Mouse (Mus musculus) cerebellum, postnatal 36 days (tissue): Measurements from ENCODE around the gene Mogs.

ENCODE experiments used
- DNase-seq, 2 experiments: peaks; one replicate each; pipeline ENCODE4 v3.0.0; 2021 to 2022; ENCODE audit warnings: mixed read lengths in 2 of 2

Gene Mogs

DNA sequence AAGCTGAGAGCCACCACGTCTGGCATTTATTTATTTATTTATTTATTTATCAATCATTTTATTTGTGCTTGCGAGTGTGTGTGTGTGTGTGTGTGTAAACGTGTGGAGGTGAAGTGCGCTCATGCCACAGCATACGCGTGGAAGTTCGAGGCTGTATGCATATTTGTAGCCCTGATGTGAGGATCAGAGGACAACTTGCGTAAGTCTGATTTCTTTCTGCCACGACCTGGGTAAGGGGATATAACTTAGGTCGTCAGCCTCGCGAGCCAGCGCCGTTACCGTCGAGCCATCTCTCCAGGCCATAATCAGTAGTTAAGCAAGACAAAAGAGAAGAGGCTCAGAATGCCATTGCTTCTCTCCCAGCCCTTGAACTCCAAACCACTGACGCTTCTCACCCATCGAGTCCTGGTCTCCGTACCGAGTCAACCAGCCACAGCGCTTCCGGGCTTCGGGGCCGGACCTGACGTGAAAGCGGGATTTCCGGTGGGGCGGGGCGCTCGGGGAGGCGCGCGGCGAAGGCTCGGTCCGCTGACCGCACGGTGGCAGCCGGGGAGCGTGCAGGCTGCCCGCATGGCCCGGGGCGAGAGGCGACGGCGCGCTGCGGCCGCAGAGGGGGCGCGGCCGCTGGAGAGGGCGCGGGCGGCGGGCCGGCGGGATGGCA, at the start of gene Mogs:
Gene Mogs (plus strand): TSS at position 486 of the 661 bp plus-strand sequence.
- DNase-seq = peak; percentile 88 to 94

DNA sequence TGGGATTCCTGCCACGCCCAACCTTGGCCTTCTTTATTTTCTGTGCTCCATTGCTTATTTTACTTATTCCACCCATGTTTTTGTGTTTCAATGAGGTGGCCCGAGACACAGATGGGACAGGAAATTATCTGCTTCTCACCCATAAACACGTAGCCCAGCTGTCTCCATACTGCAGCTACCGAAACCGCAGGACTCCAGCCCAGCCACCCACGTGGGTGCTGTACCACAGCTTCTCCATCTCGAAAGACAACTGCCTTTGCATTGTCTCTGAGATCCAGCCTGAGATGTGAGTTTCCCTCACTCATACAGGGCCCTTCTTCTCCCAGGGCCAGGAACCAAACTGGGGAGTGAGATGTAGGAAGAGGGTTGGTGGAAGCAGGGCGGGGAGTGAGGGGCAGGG, 49.3 kb upstream of the Mogs start:
- DNase-seq = no peak

DNA sequence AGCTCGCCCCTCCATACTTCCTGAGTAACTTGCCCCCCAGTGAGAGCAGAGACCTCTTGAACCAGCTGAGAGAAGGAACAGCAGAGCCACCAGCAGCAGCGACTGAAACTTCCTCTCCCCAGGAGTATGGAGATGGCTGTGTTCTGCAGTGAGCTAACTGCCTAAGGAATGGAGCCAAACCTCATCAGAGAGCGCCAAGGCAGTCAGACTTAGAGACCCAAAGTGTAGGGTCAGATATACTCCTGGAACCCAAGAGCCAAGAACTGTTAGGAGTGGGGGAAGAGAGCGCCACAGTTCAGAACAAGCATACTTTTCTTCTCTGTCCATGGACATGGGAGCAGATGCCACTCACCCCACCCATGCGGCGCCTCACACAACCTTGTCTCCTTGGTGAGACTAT, 48.9 kb upstream of the Mogs start:
- no peak for DNase-seq

DNA sequence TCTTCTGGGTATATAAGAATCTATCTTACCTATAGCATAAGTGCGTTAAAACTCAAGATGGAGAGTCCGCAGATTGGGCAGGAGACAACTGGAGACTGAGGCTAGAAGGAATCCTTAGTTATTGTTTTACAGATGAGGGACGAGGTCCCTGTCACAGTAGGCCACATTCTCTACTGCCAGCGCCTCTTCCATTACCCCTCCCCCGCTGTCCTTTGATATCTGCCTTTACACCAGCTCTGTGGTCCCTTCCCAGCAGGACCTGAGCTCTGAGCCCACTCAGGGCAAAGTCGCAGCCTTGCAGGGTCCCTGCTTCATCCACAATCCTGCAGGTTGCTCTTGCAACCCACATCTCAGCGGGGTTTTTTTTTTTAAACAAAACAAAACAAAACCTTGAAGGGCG, 47.1 kb upstream of the Mogs start:
- no peak for DNase-seq

DNA sequence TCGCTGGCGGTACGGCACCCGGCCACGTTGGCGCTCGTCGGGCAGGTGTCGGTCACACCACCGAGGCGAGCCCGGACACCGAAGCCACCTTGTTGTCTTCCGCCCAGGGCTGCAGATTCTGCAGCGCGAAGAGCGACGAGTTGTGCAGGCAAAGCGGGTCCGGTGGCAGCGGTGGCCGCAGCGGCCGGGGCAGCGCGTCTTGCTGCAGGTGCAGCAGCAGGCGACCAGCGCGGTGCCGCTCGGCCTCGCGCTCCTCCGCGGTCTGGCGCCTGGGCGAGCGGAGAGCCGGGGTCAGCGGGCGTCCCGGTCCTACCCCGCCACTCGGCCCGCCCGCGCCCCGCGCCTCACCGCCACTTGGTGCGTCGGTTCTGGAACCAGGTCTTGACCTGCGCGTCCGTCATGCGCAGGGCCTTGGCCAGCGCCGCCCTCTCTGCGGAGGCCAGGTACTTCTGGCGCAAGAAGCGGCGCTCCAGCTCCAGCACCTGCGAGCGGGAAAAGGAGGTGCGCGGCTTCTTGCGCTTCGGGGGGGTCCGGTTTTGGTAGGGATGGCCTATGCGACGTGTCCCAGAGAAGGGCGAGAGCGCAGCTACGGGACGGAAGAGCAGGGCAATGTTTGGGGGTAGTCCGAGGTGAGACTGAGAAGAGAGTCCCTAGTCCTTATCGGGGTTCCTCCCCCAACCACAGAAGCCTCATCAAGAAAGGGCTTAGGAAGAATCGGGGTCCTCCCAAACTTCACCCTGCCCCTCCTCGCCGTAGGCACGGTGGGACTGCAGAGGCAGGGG, 46.4 kb upstream of the Mogs start:
- DNase-seq = no peak

DNA sequence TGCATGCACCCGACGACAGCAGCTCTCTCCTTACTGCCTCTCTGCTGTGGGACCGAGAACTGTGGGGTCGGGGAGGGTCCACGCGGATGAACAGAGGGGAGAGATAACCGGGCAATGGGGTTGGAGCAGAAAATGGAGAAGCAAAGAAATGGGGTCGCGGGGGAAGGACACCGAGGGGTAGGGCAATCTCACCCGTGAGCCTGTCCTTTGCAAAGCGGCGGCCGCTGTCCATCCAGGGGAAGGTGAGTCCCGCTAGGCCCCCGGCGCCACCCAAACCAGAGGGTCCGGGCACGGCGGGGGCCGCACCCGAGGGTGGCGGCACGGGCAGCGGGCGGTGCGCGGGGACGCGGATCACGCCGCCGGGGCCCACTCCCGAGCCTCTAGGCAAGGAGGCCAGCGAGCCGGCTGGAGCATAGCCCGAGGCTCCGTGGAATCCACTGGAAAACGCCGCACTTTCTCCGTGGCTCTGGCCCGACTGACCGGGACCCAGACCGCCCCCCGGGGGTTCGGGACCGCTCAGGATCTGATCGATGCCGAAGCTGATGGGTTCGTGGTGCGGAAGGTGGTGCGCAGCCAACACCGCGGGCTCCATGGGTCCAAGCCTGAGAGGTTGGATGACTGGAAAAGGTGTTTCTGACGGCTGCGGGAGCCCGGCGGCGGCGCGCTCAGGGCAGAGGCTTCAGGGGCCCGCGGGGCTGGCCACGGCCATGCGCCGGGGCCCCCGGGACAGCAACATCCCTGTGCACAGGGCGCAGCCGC, 45.6 kb upstream of the Mogs start:
- DNase-seq = peak in 1 of 2 experiments; percentile 17

DNA sequence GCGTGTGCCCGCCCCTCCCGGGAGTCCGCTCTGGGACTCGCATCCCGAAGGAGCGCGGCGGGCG, 45.2 kb upstream of the Mogs start, which contains the start of gene Tlx2:
Gene Tlx2 (minus strand): TSS at position 47 of the 64 bp plus-strand sequence.
- no peak for DNase-seq

DNA sequence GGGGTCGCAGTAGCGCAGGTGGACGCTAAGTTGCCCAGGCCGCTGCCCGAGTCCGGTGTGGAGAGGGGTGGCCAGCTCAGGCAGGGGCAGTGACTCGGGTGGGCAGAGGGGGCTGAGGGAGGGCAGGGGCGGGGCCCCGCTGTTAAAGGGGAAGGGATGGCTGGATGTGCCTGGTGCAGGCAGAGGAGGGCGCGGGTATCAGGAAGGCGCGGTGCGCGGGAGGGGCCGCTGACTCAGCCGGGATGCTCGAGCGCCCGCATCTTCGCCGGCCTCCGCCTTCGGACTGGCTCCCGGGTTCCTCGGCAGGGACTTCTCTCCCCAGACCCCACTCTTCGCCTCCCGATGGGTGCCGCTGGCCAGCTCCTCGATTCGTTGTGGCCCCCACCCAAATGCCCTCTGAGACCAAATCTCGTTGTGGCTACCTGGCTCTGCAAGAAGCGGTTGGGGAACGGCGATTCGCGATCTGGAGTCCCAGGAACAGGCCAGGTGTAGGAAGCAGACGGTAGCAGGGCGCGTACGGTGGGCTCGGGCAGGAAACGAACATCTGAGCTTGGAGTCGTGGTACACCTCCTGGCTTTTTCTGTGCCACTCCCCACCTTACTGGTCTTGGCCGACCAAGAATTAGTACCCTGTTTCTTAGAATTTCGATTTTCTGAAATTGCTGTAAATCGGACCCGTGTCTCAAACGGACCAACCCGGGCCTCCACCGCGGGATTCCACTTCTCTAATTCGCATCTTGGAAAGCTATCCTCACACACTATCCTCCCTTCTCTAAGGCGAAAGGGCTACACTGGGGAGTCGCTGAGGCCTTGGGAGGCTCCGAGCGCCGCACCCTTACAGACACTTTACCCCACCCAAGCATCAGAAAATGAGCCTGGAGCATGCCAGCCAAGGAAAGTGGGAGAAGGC, 44.7 kb upstream of the Mogs start:
- DNase-seq = peak; percentile 22 to 58

DNA sequence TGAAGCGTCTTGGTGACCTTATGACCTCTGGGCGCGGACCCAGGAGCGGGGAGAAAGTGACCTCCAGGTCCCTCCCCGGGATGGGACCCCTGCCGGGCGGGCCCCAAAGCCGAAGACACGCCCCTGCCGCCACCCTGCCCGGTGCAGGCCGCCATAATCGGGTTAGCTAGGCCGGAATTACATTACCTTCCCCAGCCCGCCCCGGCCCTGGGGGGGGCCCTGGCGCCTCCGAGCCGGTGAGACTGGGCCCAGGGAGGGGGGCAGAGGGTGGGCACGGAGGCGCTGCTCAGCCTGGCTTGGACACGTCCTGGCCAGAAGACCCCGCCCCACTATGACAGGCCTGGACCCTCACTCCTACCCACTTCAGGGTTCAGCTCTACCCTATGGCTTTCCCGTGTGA, 44.1 kb upstream of the Mogs start:
- peak in 1 of 2 experiments; percentile 27 for DNase-seq

DNA sequence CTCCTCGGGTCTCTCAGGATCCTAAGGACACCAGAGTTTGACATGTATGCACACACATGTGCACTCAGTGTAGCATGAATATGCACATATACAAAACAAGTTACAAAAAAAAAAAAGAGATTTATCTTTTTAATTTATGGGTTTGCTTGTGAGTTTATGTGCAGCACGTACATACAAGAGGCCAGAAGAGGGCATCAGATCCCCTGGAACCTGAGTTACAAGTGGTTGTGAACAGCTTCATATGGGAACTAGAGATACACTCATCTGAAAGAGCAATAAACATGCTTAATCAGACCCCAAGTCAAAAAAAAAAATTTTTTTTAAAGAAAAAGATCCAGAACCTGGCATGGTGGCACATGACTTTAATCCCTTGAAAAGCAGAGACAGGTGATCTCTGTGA, 40.3 kb upstream of the Mogs start:
- DNase-seq = no peak

DNA sequence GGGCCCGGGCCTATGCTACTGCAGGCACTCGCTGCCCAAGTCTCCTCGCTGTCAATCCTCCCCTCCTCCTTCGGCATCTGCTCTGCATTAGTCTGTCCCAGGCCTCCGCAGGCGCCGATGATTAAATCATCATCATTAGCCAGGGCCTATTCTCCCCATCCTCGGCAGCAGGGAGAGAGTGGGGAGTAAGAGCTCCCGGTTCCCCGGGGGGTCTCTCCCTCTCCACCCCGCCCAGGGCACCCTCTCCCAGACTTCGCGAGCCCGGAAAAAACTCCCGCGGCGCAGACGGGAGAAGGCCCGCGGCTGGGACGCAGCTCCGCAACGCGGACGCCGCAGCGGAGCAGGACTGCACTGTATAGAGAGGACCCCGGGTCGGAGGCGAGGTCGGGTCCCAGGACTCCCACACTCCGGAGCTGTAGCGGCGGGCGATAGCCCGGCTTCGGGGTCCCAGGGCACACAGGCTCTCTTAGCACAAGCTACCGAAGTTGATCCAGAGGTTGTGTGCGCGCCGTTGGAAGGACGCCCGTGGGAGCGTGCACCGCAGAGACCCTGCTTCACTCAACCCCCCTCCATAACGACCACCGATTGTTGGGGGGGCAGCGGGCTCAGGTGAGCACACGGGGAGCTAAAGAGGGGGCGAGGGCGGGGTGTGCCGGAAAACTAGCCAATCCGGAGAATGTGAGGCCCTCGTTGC, 37.5 kb upstream of the Mogs start, which contains the start of gene Pcgf1:
Gene Pcgf1 (plus strand): TSS at position 240 of the 694 bp plus-strand sequence.
- DNase-seq = peak; percentile 55 to 57

DNA sequence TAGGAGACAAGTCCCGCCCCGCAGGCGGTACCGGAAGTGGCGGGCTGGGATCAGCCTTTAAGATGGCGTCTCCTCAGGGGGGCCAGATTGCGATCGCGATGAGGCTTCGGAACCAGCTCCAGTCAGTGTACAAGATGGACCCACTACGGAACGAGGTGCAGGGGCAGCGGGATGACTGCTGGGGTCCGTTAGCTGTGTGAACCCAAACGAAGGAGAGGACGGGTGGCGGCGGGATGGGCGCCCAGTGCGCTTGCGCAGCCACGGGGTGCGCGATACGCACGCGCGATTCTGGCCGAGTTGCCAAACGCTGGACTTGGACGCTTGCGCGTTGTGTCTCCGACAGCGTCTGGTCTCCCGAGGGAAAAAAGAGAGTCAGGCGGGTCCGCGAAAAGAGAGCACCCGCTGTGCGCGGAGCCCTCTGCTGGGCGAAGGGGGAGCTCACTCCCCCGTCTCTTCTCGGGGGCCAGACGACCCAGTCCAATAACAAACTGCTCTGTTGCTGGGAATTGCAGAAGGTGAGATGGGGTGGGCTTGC, 36.9 kb upstream of the Mogs start:
- peak; percentile 100 for DNase-seq

DNA sequence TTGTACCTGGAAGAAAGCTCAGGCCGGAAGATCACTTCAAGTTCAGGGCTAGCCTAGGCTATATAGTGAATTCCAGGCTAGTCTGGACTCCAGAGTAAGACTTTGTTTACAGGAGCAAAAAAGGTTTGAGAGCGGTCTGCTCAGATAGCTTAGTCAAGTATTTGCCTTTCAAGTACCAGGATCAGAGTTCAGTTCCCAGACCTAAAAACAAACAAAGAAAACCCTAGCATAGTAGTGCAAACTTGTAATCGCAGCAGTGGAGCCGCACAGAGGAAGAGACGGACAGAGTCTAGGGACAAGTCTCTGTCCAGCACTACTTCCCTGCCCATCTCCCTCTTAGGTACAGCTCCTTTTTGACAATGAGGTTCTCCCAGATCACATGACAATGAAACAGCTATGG, 35.1 kb upstream of the Mogs start:
- no peak for DNase-seq

DNA sequence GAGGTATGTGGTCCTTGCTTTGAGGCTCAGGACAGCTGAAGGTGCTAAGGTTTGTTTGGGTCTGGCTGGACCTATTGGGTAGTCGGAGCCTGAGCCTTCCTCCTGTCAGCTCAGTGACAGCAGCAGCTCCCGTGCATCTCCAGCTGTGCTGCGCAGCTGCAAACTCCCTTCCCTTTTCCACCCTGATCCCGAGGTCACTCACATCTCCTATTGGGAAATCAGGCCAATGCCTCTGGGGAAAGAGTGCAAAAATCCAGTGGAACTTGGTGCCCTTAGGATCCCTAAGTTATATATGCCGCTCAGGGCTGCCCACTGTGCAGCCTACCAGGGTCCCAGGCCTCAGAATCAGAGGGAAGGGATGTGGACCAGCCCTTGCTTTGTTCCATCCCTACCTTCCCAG, 31.8 kb upstream of the Mogs start:
- no peak for DNase-seq

DNA sequence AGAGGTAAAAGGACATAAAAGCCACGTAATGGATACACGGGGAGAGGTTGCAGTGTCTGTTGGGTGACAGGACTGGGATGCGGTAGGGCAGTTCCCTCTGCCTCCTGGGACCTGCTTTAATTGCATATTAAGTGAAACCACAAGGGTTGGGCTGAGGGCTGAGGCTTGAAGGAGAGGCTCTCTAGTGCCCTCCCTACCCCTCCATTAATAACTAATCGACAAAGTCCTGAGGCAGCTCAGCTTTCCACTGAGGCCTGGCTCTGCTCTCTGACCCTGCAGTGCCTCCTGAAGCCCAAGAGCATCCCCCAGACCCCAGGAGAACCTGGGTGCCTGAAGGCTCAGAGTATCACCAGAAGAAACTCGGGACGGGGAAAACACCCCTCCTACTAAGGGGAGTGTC, 30.8 kb upstream of the Mogs start:
- no peak for DNase-seq

DNA sequence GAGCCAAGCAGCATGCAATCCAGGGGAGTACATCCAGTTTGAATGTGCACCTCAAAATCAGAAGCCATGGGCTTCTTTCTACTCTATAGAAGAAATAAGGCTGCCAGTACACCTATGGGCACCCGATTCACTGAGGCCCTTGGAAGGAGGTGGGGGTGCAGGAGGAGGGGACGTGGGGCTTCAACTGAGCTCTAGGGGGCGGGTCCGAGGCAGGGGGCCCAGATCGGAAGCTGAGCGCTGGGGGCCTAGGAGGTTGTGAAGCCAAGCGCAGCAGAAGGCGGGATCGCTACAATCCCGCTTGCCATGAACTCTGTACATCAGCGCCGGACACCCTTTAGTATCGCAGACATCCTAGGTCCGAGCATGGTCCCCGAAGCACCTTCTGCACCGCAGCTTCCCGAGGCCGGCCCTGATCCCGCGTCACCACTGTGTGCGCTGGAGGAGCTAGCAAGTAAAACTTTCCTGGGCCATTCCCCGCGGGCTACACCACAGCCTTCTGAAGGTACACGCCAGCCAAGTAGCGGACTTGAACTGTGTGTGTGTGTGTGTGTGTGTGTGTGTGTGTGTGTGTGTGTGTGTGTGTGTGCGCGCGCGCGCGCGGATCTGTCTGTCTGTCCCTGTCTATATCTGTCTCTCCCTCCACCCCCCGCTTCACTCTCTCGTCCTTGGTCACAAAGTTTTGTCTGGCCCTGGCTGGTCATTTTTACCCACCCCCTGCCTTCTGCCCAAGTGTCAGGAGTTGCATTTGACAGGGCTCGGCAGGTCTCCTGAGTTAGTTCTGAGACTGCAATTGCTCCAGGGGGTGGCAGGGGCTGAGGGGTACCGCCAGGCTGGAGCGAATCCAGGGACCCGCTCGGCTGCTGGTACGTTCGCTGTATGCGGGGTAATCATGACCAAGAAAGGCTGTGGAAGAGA, 28.9 kb upstream of the Mogs start, which contains the start of gene Lbx2:
Gene Lbx2 (plus strand): TSS at position 247 of the 915 bp plus-strand sequence.
- no peak for DNase-seq

DNA sequence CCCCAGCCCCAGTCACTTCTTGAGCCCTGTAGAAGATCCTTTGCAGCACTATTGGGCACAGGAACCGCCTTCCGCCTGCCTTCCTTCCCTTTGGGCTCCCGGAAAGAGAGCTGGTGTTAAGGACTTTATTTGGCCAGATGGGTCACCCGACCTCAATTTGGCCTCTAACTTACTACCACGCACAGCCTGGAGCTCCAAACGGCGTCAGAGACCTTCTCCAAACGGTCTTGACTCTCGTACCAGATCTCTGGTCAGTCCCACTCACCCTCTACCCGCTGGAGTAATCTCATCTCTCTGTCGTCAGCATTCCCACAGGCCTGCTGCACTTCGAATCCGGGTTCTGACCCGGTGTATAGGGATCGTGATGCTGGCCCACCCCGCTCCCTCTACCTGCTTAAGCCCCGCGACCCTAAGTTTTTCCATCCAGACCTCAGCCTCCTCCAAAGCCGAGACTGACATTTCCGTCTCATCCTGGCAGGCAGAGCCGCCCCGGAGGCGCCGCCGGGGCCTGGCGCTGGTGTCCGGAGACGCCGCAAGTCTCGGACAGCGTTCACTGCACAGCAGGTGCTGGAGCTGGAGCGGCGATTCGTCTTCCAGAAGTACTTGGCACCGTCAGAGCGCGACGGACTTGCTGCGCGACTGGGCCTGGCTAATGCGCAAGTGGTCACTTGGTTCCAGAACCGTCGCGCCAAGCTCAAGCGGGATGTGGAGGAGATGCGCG, 27.9 kb upstream of the Mogs start:
- DNase-seq = no peak

DNA sequence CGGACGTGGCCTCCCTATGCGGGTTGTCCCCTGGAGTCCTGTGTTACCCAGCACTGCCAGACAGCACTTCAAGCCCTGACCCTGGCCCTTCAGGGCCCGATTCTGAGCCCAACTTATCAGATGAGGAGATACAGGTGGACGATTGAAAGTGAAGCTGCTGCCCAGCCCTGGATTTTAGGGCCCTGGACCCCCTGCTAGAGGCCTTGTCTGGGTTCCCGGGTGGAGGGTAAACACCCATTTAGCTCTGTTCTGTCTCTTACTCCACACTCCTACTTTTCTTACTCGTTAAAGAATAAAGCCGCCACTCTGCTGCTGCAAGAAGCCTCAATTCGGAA, 27.4 kb upstream of the Mogs start:
- no peak for DNase-seq

DNA sequence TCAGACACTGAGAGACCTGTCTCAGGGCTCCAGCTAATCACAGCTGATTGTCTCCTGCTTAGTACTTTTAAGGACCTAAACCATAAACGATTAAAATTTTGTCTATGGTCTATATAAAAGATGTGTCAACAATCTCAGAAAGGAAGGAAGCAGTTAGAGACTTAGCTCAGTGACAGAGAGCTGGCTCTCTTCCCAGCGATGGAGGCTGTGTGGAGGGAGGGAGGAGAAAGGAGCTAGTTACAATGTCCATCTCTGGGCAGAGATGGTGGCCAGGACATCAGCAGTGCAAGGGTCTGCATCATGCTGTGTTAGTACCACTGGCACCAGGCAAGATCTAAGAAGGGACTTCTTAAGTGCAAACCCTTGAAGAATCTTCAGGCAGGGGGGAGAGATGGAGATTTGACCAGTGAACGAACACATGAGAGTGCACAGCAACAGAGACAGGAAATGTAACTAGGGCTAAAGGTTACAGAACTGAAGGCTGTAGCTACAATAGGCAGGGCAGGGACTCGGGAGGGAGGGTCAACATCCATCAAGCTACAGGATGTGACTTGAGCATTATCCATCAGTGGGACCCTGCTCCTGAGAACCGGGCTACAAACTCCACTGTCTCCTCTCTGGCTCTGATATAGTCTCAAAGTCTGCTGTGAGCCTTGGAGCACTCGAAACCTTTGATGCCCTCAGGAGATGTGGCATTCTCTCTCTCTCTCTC, 22.7 kb upstream of the Mogs start:
- no peak for DNase-seq

DNA sequence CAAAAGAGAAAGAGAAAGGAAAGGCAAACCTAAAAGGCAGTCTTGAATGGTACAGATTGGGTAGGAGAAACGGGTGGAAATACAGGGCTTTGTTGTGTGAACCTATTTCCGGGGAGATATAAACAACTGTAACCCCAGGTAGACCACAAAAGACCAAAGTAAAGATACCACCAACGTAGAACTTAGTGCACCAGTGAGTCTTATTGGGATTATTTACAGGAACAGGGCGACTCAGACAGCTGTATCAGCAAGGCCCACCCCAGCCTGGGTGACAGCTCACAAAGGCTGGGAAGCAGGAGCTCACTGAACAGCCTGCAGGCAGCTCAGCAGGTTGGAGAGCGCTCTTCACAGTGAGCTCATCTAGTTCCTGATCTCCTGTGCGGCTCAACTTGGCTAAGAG, 19.3 kb upstream of the Mogs start:
- no peak for DNase-seq
